Mouse (Mus musculus) forebrain, postnatal 0 days (tissue): Measurements from ENCODE around the gene Armh3. TPM values are rescaled to one million over a fixed set of nuclear protein-coding genes. Genes with fewer than 3 reads are reported as not detected.

Source experiments
- ATAC-seq: fragments of 200-750 bp; cut with Nextera tagmentation; 2 replicates; pipeline ENCODE4 v1.8.0; 2017; ENCODE audit warnings: mild to moderate bottlenecking, moderate library complexity
- DNase-seq: peaks from one replicate; pipeline ENCODE4 v3.0.0-alpha.2; 2015
- H3K27ac ChIP-seq: fragments of 300-500 bp; sonication (generic); 2 replicates; pipeline ENCODE4 v1.5.1; 2014; ENCODE audit warnings: low read depth, mild to moderate bottlenecking, antibody characterized with exemption, low read length, moderate library complexity, mixed read lengths
- H3K27me3 ChIP-seq: fragments of 300-500 bp; sonication (generic); 2 replicates; pipeline ENCODE4 v1.6.1; 2014; ENCODE audit warnings: mild to moderate bottlenecking, low read length, mixed read lengths; ENCODE audit not compliant: insufficient read depth
- H3K36me3 ChIP-seq: fragments of 300-500 bp; sonication (generic); 2 replicates; pipeline ENCODE4 v1.6.1; 2014; ENCODE audit warnings: mild to moderate bottlenecking, moderate library complexity; ENCODE audit not compliant: insufficient read depth
- H3K4me1 ChIP-seq: fragments of 300-500 bp; sonication (generic); 2 replicates; pipeline ENCODE4 v1.6.1; 2014; ENCODE audit warnings: antibody characterized with exemption; ENCODE audit not compliant: insufficient read depth
- H3K4me2 ChIP-seq: fragments of 300-500 bp; sonication (generic); 2 replicates; pipeline ENCODE4 v1.6.1; 2014; ENCODE audit warnings: low read depth, mild to moderate bottlenecking, moderate library complexity
- H3K4me3 ChIP-seq: fragments of 300-500 bp; sonication (generic); 2 replicates; pipeline ENCODE4 v1.5.1; 2014; ENCODE audit warnings: low read depth, low read length, mixed read lengths
- H3K9ac ChIP-seq: fragments of 300-500 bp; sonication (generic); 2 replicates; pipeline ENCODE4 v1.6.1; 2014; ENCODE audit warnings: mild to moderate bottlenecking
- H3K9me3 ChIP-seq: fragments of 300-500 bp; sonication (generic); 2 replicates; pipeline ENCODE4 v1.6.1; 2016; ENCODE audit warnings: low read length
- CTCF ChIP-seq: sonication (generic); IDR thresholded peaks from 2 replicates; pipeline ENCODE4 v1.5.1; 2016; ENCODE audit warnings: antibody characterized with exemption, control low read depth, low read depth
- WGBS: fragments of 180-500 bp; shearing (Covaris S2); extraction: QIAGEN DNeasy Blood & Tissue Kit; methylation state at CpG from one replicate; pipeline ENCODE4 v1.1.7; 2014; 5-methylcytosine and 5-hydroxymethylcytosine counted together
- polyA plus RNA-seq: library from polyadenylated mRNA; unstranded; fragments of >200 nt; fragmentation: Nextera tagmentation; extraction: Ambion mirVana; gene quantifications from 2 replicates; pipeline ENCODE4 v1.2.1, GENCODE M21; 2015
- total RNA-seq: library from RNA; depleted of rRNA; stranded (reverse); fragments of >200 nt; gene quantifications from 2 replicates; pipeline ENCODE4 v1.2.3, GENCODE M21; 2014

The Armh3 gene
- total and polyA plus RNA-seq, 2 experiments from 2014 or later = 20.9 to 22.5 TPM

- no peaks in the 10 kb centered on the region for H3K27me3 ChIP-seq
- no peak overlapping the region for H3K4me3 ChIP-seq
- 52% methylated on average over 8 of the region's 8 CpGs for WGBS
- no peak overlapping the region for H3K9ac ChIP-seq
- H3K4me2 ChIP-seq = no peak overlapping the region
- H3K9me3 ChIP-seq = no peaks in the 10 kb centered on the region
- no peak for TF ChIP-seq CTCF
- no peaks in the 10 kb centered on the region for H3K4me1 ChIP-seq
- DNase-seq (no peak), ATAC-seq (no peak)
- H3K36me3 ChIP-seq = no peaks in the 10 kb centered on the region
- no peak overlapping the region for H3K27ac ChIP-seq
These were observed 142.9 kb downstream of the Armh3 start for GRCm38 (mm10) chr19:45855284-45855920.

GRCm38 (mm10) chr19:45854521-45854920 lies 143.8 kb downstream of the Armh3 start:
- WGBS = 59% methylated on average over 7 of the region's 7 CpGs
- Histone ChIP-seq H3K9me3 (no peaks in the 10 kb centered on the region), H3K27ac (no peak overlapping the region), H3K36me3 (no peaks in the 10 kb centered on the region), H3K4me2 (no peak overlapping the region), H3K27me3 (no peaks in the 10 kb centered on the region), H3K4me3 (no peak overlapping the region), H3K4me1 (no peaks in the 10 kb centered on the region), H3K9ac (no peak overlapping the region)
- no peak for TF ChIP-seq CTCF
- DNase-seq (no peak), ATAC-seq (peak; percentile 55; the same call in 1 of the 2 replicates)

GRCm38 (mm10) chr19:45847733-45848093 lies 150.6 kb downstream of the Armh3 start:
- H3K27me3 ChIP-seq = no peaks in the 10 kb centered on the region
- ATAC-seq (no peak), DNase-seq (no peak)
- 0 out of 2 replicates have a peak, but pooled peaks cover 4% of the 10 kb centered on the region for H3K4me1 ChIP-seq
- no peak overlapping the region for H3K4me3 ChIP-seq
- WGBS = 89% methylated on average over 4 of the region's 4 CpGs
- no peak overlapping the region for H3K9ac ChIP-seq
- H3K9me3 ChIP-seq = no peaks in the 10 kb centered on the region
- TF ChIP-seq CTCF = no peak
- no peak overlapping the region for H3K27ac ChIP-seq
- H3K36me3 ChIP-seq = no peaks in the 10 kb centered on the region
- H3K4me2 ChIP-seq = no peak overlapping the region

- DNase-seq = peak; percentile 22
- Histone ChIP-seq H3K9ac (no peak overlapping the region), H3K36me3 (no peaks in the 10 kb centered on the region), H3K4me1 (0 out of 2 replicates have a peak, but pooled peaks cover 4% of the 10 kb centered on the region), H3K4me2 (no peak overlapping the region), H3K27me3 (no peaks in the 10 kb centered on the region), H3K4me3 (no peak overlapping the region), H3K27ac (no peak overlapping the region), H3K9me3 (no peaks in the 10 kb centered on the region)
- peak; percentile 47 for ATAC-seq
- WGBS = 61% methylated on average over 3 of the region's 3 CpGs
- peak; percentile 58 for TF ChIP-seq CTCF
These were observed 151.1 kb downstream of the Armh3 start for GRCm38 (mm10) chr19:45847016-45847732.

- 0 out of 2 replicates have a peak, but pooled peaks cover 4% of the 10 kb centered on the region for H3K4me1 ChIP-seq
- no peak for ATAC-seq
- H3K27ac ChIP-seq = peak overlapping the region; percentile 24
These were observed 154.1 kb downstream of the Armh3 start for GRCm38 (mm10) chr19:45844209-45844608.

GRCm38 (mm10) chr19:45843424-45843823 lies 154.9 kb downstream of the Armh3 start:
- Histone ChIP-seq H3K36me3 (no peaks in the 10 kb centered on the region), H3K4me2 (no peak overlapping the region), H3K27ac (peak overlapping the region; percentile 24), H3K9ac (no peak overlapping the region), H3K9me3 (no peaks in the 10 kb centered on the region), H3K4me1 (0 out of 2 replicates have a peak, but pooled peaks cover 4% of the 10 kb centered on the region), H3K27me3 (no peaks in the 10 kb centered on the region), H3K4me3 (no peak overlapping the region)
- WGBS = 41% methylated on average over 10 of the region's 10 CpGs
- no peak for ATAC-seq
- TF ChIP-seq CTCF = no peak
- no peak for DNase-seq

More at GRCm38 (mm10) chr19:45844209-45844608, 154.1 kb downstream of the Armh3 start:
- no peak for TF ChIP-seq CTCF
- no peak for DNase-seq
- Histone ChIP-seq H3K36me3 (no peaks in the 10 kb centered on the region), H3K4me2 (no peak overlapping the region), H3K4me3 (no peak overlapping the region), H3K9ac (no peak overlapping the region), H3K9me3 (no peaks in the 10 kb centered on the region), H3K27me3 (no peaks in the 10 kb centered on the region)
- WGBS = 12% methylated on average over 3 of the region's 3 CpGs
